Mouse (Mus musculus) liver, embryonic 12.5 days (tissue): ENCODE data around the gene Ecm2. TPM values are rescaled to one million over a fixed set of nuclear protein-coding genes. Genes with fewer than 3 reads are reported as not detected.

Experiments
- ATAC-seq: fragments of 200-750 bp; cut with Nextera tagmentation; 2 replicates; pipeline ENCODE4 v1.8.0; 2017; ENCODE audit warnings: moderate number of reproducible peaks, mild to moderate bottlenecking, moderate library complexity
- H3K27ac ChIP-seq: fragments of 300-500 bp; sonication (generic); 2 replicates; pipeline ENCODE4 v1.5.1; 2016; ENCODE audit warnings: mild to moderate bottlenecking
- H3K27me3 ChIP-seq: fragments of 300-500 bp; sonication (generic); replicated peaks from 2 replicates; pipeline ENCODE4 v1.6.1; 2016; ENCODE audit warnings: mild to moderate bottlenecking, moderate library complexity
- H3K36me3 ChIP-seq: fragments of 300-500 bp; sonication (generic); 2 replicates; pipeline ENCODE4 v1.6.1; 2016; ENCODE audit warnings: mild to moderate bottlenecking, moderate library complexity
- H3K4me1 ChIP-seq: fragments of 300-500 bp; sonication (generic); 2 replicates; pipeline ENCODE4 v1.6.1; 2016
- H3K4me2 ChIP-seq: fragments of 300-500 bp; sonication (generic); 2 replicates; pipeline ENCODE4 v1.6.1; 2016; ENCODE audit warnings: mild to moderate bottlenecking, moderate library complexity
- H3K4me3 ChIP-seq: fragments of 300-500 bp; sonication (generic); 2 replicates; pipeline ENCODE4 v1.5.1; 2016; ENCODE audit warnings: mild to moderate bottlenecking, moderate library complexity
- H3K9ac ChIP-seq: fragments of 300-500 bp; sonication (generic); 2 replicates; pipeline ENCODE4 v1.6.1; 2016; ENCODE audit warnings: mild to moderate bottlenecking, moderate library complexity
- H3K9me3 ChIP-seq: fragments of 300-500 bp; sonication (generic); replicated peaks from 2 replicates; pipeline ENCODE4 v1.6.1; 2016; ENCODE audit warnings: mild to moderate bottlenecking, moderate library complexity
- WGBS: fragments of 180-500 bp; shearing (Covaris S2); methylation state at CpG from one replicate; pipeline ENCODE4 v1.1.7; 2016; ENCODE audit not compliant: insufficient replicate concordance; 5-methylcytosine and 5-hydroxymethylcytosine counted together
- polyA plus RNA-seq: library from polyadenylated mRNA; unstranded; fragments of >200 nt; fragmentation: Nextera tagmentation; extraction: Ambion mirVana; gene quantifications from 2 replicates; pipeline ENCODE4 v1.2.1, GENCODE M21; 2016

Gene Ecm2
- polyA plus RNA-seq, 1 experiment from 2014 or later = 0.33 TPM

DNA sequence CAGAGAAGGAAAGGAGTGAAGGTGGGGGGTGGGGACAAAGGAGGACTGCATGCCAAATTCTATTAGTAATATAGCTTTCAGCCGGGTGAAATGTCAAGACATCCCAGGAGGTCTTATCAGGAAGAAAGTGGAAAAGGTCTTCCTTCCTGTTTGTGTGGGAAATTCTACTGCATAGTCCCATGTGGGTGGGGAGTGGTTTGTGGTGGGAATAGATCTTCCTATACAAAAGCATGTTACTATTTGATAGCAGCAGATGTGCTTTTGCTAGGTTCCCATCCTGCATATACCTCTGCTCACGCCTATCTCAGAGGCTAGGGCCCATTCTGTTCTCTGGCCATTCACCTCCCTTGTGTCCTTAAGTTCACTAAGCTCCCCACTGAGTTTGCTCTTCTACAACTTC lies 56.3 kb downstream of the Ecm2 start:
- Histone ChIP-seq H3K9ac (no peak overlapping the region), H3K4me2 (peak overlapping the region; percentile 22; the same call in 1 of the 2 replicates), H3K4me1 (peaks cover 34% of the 10 kb centered on the region), H3K27ac (0 out of 2 replicates have a peak overlapping the region, but pooled peaks have one; percentile 45), H3K4me3 (no peak overlapping the region), H3K36me3 (no peaks in the 10 kb centered on the region), H3K9me3 (no peaks in the 10 kb centered on the region), H3K27me3 (no peaks in the 10 kb centered on the region)
- WGBS = 13% methylated on average over 2 of the region's 2 CpGs
- peak; percentile 83 for ATAC-seq

DNA sequence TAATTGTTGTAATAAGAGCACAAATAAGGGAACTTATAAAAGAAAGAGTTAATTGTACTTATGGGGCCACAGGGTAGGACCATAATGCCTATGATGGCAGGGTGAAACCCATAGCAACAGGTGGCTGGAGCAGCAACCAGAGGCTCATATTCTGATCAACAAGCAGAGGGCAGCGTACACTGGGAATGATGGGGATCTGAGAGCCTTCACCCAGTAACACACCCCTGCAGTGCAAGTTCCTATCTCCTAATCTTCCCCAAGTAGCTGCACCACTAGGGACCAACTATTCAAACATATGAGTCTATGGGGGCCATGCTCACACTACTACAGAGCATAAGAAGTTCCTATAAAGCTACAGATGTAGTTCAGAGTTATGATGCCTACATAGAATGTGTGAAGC lies 59.7 kb downstream of the Ecm2 start:
- ATAC-seq = peak; percentile 55; the same call in 1 of the 2 replicates
- H3K36me3 ChIP-seq = no peaks in the 10 kb centered on the region
- peaks cover 32% of the 10 kb centered on the region for H3K4me1 ChIP-seq
- no peaks in the 10 kb centered on the region for H3K27me3 ChIP-seq
- 54% methylated on average over 1 of the region's 1 CpGs for WGBS
- H3K4me3 ChIP-seq = no peak overlapping the region
- H3K9me3 ChIP-seq = no peaks in the 10 kb centered on the region
- no peak overlapping the region for H3K9ac ChIP-seq
- H3K4me2 ChIP-seq = no peak overlapping the region
- H3K27ac ChIP-seq = no peak overlapping the region

DNA sequence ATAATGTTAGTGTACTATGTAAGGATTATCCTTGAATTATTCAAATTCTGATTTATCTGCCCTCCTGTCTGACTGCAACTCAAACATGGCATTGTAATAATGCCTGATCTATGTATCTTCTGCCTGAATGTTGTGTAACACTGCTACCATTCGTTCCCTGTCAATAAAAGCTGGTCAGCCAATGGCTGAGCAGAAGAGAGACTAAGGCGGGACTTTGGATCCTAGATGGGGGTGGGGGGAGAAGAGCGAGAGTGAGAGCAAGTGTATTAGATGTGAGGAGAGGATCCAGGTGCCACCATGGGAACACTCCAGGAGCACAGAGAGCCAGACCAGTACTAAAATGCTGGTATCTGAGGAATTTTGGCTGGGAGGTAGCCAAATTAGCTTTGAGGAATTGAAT lies 65.8 kb downstream of the Ecm2 start:
- 0 out of 2 replicates have a peak overlapping the region, but pooled peaks have one; percentile 22 for H3K9ac ChIP-seq
- no peaks in the 10 kb centered on the region for H3K36me3 ChIP-seq
- no peaks in the 10 kb centered on the region for H3K27me3 ChIP-seq
- H3K4me2 ChIP-seq = peak overlapping the region; percentile 45
- H3K27ac ChIP-seq = peak overlapping the region; percentile 71
- H3K9me3 ChIP-seq = no peaks in the 10 kb centered on the region
- WGBS = 39% methylated on average over 3 of the region's 3 CpGs
- H3K4me3 ChIP-seq = no peak overlapping the region
- H3K4me1 ChIP-seq = peaks cover 30% of the 10 kb centered on the region
- ATAC-seq = peak; percentile 73

DNA sequence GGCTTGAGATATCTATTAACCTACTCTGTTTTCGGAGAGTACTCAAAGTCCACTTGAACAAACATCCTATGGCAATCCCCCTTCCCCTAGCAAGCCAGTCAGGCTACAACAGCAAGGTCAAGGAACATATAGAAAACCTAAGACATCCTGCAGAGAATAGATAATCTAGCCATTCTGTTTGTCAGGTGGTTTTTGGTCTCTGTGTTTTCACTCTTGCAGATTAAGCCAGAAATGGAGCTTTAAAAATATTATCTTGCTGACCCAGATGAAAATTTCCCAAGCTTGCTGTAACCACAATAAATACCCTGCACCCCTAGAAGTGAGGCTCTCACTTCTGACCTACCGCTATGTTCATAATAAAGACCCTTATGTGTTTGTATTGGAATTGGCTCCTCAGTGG lies 66.8 kb downstream of the Ecm2 start:
- peak; percentile 87 for ATAC-seq
- 16% methylated on average over 2 of the region's 2 CpGs for WGBS
- Histone ChIP-seq H3K27ac (peak overlapping the region; percentile 71), H3K9ac (0 out of 2 replicates have a peak overlapping the region, but pooled peaks have one; percentile 42), H3K4me1 (peaks cover 30% of the 10 kb centered on the region), H3K4me2 (peak overlapping the region; percentile 45), H3K27me3 (no peaks in the 10 kb centered on the region), H3K36me3 (no peaks in the 10 kb centered on the region), H3K9me3 (no peaks in the 10 kb centered on the region), H3K4me3 (no peak overlapping the region)

DNA sequence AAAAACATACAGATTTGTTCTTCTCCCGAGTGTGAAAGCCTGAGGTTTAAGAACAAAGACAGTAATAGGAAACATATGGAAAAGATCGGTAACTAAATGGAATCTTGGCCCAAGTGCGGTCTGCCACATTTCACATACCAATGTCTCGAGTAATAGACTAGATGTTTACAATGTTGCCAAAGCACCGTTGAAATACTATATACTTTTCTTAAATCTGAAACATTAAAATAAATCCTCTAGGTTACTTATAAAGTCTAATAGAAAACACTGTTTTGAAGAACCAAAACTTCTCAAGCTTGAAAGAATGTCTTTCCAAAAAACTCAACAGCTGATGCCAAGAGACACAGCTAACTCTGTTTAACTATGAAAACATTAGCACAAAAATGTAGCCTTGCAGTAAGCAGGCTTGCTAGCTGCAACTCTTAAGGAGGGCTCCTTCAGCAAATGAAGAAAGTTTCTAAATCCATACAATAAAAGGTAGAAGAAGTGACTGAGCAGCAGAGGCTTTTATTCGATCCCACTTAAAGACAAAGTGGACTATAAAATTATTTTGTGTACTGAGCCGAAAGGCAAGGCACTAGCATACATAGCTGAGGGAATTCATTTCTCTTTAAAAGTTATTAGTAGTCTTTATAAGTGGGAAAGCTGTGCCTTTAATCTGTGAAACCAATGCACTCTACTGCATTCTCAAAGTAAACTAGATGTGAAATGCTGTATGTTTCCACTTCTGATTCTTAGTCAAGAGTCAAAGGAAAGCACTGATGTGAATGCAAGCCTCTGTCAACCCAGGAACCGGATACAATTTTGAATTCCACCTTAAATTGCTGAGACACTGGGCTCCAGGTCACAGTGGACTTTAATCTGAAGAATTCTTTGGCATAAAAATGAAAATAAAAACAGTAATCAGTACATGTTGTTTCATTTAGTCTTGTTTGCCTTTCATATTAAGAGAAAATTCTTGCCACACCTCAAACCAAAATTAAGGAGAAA lies 77.2 kb downstream of the Ecm2 start, which contains the start of gene Omd:
Gene Omd (plus strand): TSS at position 922 of the 990 bp plus-strand sequence.
- Histone ChIP-seq H3K36me3 (no peaks in the 10 kb centered on the region), H3K4me1 (peaks cover under 1% of the 10 kb centered on the region; the same call in 1 of the 2 replicates), H3K27me3 (no peaks in the 10 kb centered on the region), H3K4me2 (no peak within 1 kb of the TSS), H3K4me3 (no peak within 1 kb of the TSS), H3K9me3 (no peaks in the 10 kb centered on the region), H3K27ac (no peak within 1 kb of the TSS), H3K9ac (no peak within 1 kb of the TSS)
- WGBS = 80% methylated on average over 8 of the region's 8 CpGs
- no peak for ATAC-seq

Other genes with a start within 250 kb of the Ecm2 start
- gene Fgd3, start 184.5 kb upstream of the Ecm2 start, polyA plus RNA-seq = 0.32 and 0.49 TPM in 2 replicates
- gene Bicd2, start 163.2 kb upstream of the Ecm2 start, polyA plus RNA-seq = 14.7 and 15.2 TPM in 2 replicates
- gene Ippk, start 83.6 kb upstream of the Ecm2 start, polyA plus RNA-seq = 13.6 and 13.9 TPM in 2 replicates
- gene Tes3-ps, start 11.5 kb upstream of the Ecm2 start, polyA plus RNA-seq = 1.1 and 1.2 TPM in 2 replicates
- gene Aspn, start 39.6 kb downstream of the Ecm2 start, polyA plus RNA-seq = 0.26 and 0.39 TPM in 2 replicates
- 0.83 and 1.0 TPM in 2 replicates for gene Omd, start 77.7 kb downstream of the Ecm2 start, polyA plus RNA-seq
- 2.0 and 2.7 TPM in 2 replicates for gene Ogn, start 103.2 kb downstream of the Ecm2 start, polyA plus RNA-seq
- gene Cenpp, start 148.0 kb downstream of the Ecm2 start, polyA plus RNA-seq = 30.2 and 33.4 TPM in 2 replicates
- 19.0 and 19.7 TPM in 2 replicates for gene Nol8, start 148.3 kb downstream of the Ecm2 start, polyA plus RNA-seq
- gene Iars, start 177.3 kb downstream of the Ecm2 start, polyA plus RNA-seq = 94.1 and 94.9 TPM in 2 replicates